Mouse (Mus musculus) hematopoietic stem cell, adult 5-6 weeks (primary cell): ENCODE measurements around the gene Mapk11. TPM values are rescaled to one million over a fixed set of nuclear protein-coding genes. Genes with fewer than 3 reads are reported as not detected.

Experiments used
- total RNA-seq: library from RNA; stranded (forward); fragments of 172-1452, 232-1000 nt; gene quantifications from 2 replicates; pipeline ENCODE4 v1.2.3, GENCODE M21; 2017

Gene Mapk11
- total RNA-seq, 1 experiment from 2014 or later = 1.6 TPM

Other genes starting within 250 kb of the Mapk11 start
- gene Ttll8, start 195.2 kb downstream of the Mapk11 start, total RNA-seq = not detected in 2 replicates
- gene Mlc1, start 170.6 kb downstream of the Mapk11 start, total RNA-seq = not detected in 2 replicates
- gene Mov10l1, start 166.7 kb downstream of the Mapk11 start, total RNA-seq = not detected in 2 replicates
- 0.56 TPM in 1 of 2 replicates, not detected in the other for gene Panx2, start 89.9 kb downstream of the Mapk11 start, total RNA-seq
- gene Trabd, start 74.5 kb downstream of the Mapk11 start, total RNA-seq = 22.6 and 33.2 TPM in 2 replicates
- 18.0 and 20.2 TPM in 2 replicates for gene Selenoo, start 60.5 kb downstream of the Mapk11 start, total RNA-seq
- 18.2 and 24.1 TPM in 2 replicates for gene Tubgcp6, start 26.5 kb downstream of the Mapk11 start, total RNA-seq
- 17.0 and 22.7 TPM in 2 replicates for gene Hdac10, start 20.9 kb downstream of the Mapk11 start, total RNA-seq
- gene Mapk12, start 8.9 kb downstream of the Mapk11 start, total RNA-seq = 5.7 and 8.7 TPM in 2 replicates
- gene Plxnb2, start 31.2 kb upstream of the Mapk11 start, total RNA-seq = 13.9 and 23.7 TPM in 2 replicates
- 3.9 and 4.8 TPM in 2 replicates for gene Dennd6b, start 46.9 kb upstream of the Mapk11 start, total RNA-seq
- 29.1 and 53.6 TPM in 2 replicates for gene Ppp6r2, start 61.9 kb upstream of the Mapk11 start, total RNA-seq
- 69.9 and 76.7 TPM in 2 replicates for gene Sbf1, start 165.7 kb upstream of the Mapk11 start, total RNA-seq
- not detected in 2 replicates for gene Adm2, start 173.1 kb upstream of the Mapk11 start, total RNA-seq
- not detected in 2 replicates for gene Miox, start 184.8 kb upstream of the Mapk11 start, total RNA-seq
- gene Lmf2, start 206.0 kb upstream of the Mapk11 start, total RNA-seq = 15.7 and 17.2 TPM in 2 replicates
- 102 and 104 TPM in 2 replicates for gene Ncaph2, start 206.1 kb upstream of the Mapk11 start, total RNA-seq
- 19.7 and 26.6 TPM in 2 replicates for gene Sco2, start 224.2 kb upstream of the Mapk11 start, total RNA-seq
- not detected in 2 replicates for gene Tymp, start 227.4 kb upstream of the Mapk11 start, total RNA-seq
- gene Odf3b, start 229.7 kb upstream of the Mapk11 start, total RNA-seq = 11.7 and 21.6 TPM in 2 replicates
- 0.10 and 0.38 TPM in 2 replicates for gene Klhdc7b, start 235.3 kb upstream of the Mapk11 start, total RNA-seq